ENCODE assay signal across 8 mouse cellular contexts in genomic region chr6:54507002-54507401, GRCm38 (mm10). TPM values are rescaled to one million over a fixed set of nuclear protein-coding genes. Genes with fewer than 3 reads are reported as not detected.
DNase-seq lines count a peak whose midpoint lies in the region; ATAC-seq and TF ChIP-seq lines count a peak whose summit lies in the region.

No protein-coding gene starts in this region.

- peak overlapping the region; percentile 78; the same call in 1 of the 2 replicates for H3K27ac ChIP-seq in midbrain, embryonic 10.5 days (replicated peaks)
- no peak overlapping the region for H3K27ac ChIP-seq in midbrain, embryonic 16.5 days (ENCODE audit: low read length)
- no peak overlapping the region for H3K27ac ChIP-seq in forebrain, embryonic 11.5 days (ENCODE audit: low read depth, low read length)
- no peak overlapping the region for H3K27ac ChIP-seq in intestine, postnatal 0 days (ENCODE audit: low read depth, low read length)
- no peak overlapping the region for H3K27ac ChIP-seq in lung, embryonic 14.5 days (ENCODE audit: low read depth)

- no peaks in the 10 kb centered on the region for H3K27me3 ChIP-seq in midbrain, embryonic 10.5 days (ENCODE audit: low read depth, poor library complexity, severe bottlenecking)
- H3K27me3 ChIP-seq in midbrain, embryonic 16.5 days (ENCODE audit: control insufficient read depth, insufficient read depth, low read depth, low read length) = no peaks in the 10 kb centered on the region
- H3K27me3 ChIP-seq in forebrain, embryonic 11.5 days (ENCODE audit: control insufficient read depth, insufficient read depth, low read length) = no peaks in the 10 kb centered on the region
- no peaks in the 10 kb centered on the region for H3K27me3 ChIP-seq in intestine, postnatal 0 days (replicated peaks; ENCODE audit: control insufficient read depth, insufficient read depth, low read length)
- no peaks in the 10 kb centered on the region for H3K27me3 ChIP-seq in lung, embryonic 14.5 days (ENCODE audit: insufficient read depth, low read length)

- WGBS in midbrain, embryonic 10.5 days = 46% methylated on average over 8 of the region's 8 CpGs
- WGBS in midbrain, embryonic 16.5 days = 32% methylated on average over 8 of the region's 8 CpGs
- 44% methylated on average over 8 of the region's 8 CpGs for WGBS in forebrain, embryonic 11.5 days
- WGBS in intestine, postnatal 0 days = 37% methylated on average over 8 of the region's 8 CpGs
- 27% methylated on average over 8 of the region's 8 CpGs for WGBS in lung, embryonic 14.5 days

- peak; percentile 75; the same call in 1 of the 2 replicates for TF ChIP-seq CTCF in brain, embryonic 14.5 days (IDR thresholded peaks at IDR 0.05; ENCODE audit: borderline replicate concordance, extremely low read depth, insufficient read depth, insufficient read length)
- TF ChIP-seq CTCF in intestine, postnatal 0 days (IDR thresholded peaks at IDR 0.05; ENCODE audit: low read depth) = peak; percentile 92
- peak; percentile 84 for TF ChIP-seq CTCF in lung, embryonic 14.5 days (IDR thresholded peaks at IDR 0.05; ENCODE audit: low read depth)

- peaks cover 32% of the 10 kb centered on the region for H3K36me3 ChIP-seq in midbrain, embryonic 10.5 days
- H3K36me3 ChIP-seq in midbrain, embryonic 16.5 days (ENCODE audit: control insufficient read depth, insufficient read depth, low read length) = peaks cover 3% of the 10 kb centered on the region
- H3K36me3 ChIP-seq in forebrain, embryonic 11.5 days (ENCODE audit: control insufficient read depth, insufficient read depth, low read length) = peaks cover 2% of the 10 kb centered on the region; the same call in 1 of the 2 replicates
- H3K36me3 ChIP-seq in intestine, postnatal 0 days (ENCODE audit: control insufficient read depth, insufficient read depth) = no peaks in the 10 kb centered on the region
- no peaks in the 10 kb centered on the region for H3K36me3 ChIP-seq in lung, embryonic 14.5 days (ENCODE audit: insufficient read depth)

- no peak for ATAC-seq in midbrain, embryonic 16.5 days
- no peak for ATAC-seq in forebrain, embryonic 11.5 days (replicated peaks; ENCODE audit: low FRiP score)
- ATAC-seq in intestine, postnatal 0 days = peak; percentile 53
- no peak for ATAC-seq in lung, embryonic 14.5 days (ENCODE audit: insufficient read depth)
- ATAC-seq in CD4-positive, CD25-positive, alpha-beta regulatory T cell, adult 4 months = no peak

- peaks cover 32% of the 10 kb centered on the region for H3K4me1 ChIP-seq in midbrain, embryonic 10.5 days
- H3K4me1 ChIP-seq in midbrain, embryonic 16.5 days (ENCODE audit: control insufficient read depth, insufficient read depth, low read length) = peaks cover 10% of the 10 kb centered on the region; the same call in 1 of the 2 replicates
- peaks cover 19% of the 10 kb centered on the region; the same call in 1 of the 2 replicates for H3K4me1 ChIP-seq in forebrain, embryonic 11.5 days (replicated peaks; ENCODE audit: control insufficient read depth, insufficient read depth, low read length)
- H3K4me1 ChIP-seq in intestine, postnatal 0 days (replicated peaks; ENCODE audit: control insufficient read depth, insufficient read depth, low read length) = no peaks in the 10 kb centered on the region
- peaks cover 2% of the 10 kb centered on the region; the same call in 1 of the 2 replicates for H3K4me1 ChIP-seq in lung, embryonic 14.5 days (ENCODE audit: insufficient read depth)

- no peak overlapping the region for H3K9ac ChIP-seq in midbrain, embryonic 16.5 days (ENCODE audit: low read depth, low read length)
- H3K9ac ChIP-seq in forebrain, embryonic 11.5 days (ENCODE audit: low read length) = no peak overlapping the region
- no peak overlapping the region for H3K9ac ChIP-seq in intestine, postnatal 0 days (ENCODE audit: low read depth, low read length)
- no peak overlapping the region for H3K9ac ChIP-seq in lung, embryonic 14.5 days

- H3K4me3 ChIP-seq in midbrain, embryonic 10.5 days = no peak overlapping the region
- no peak overlapping the region for H3K4me3 ChIP-seq in midbrain, embryonic 16.5 days (ENCODE audit: low read depth, low read length)
- no peak overlapping the region for H3K4me3 ChIP-seq in forebrain, embryonic 11.5 days (ENCODE audit: low read depth, low read length)
- no peak overlapping the region for H3K4me3 ChIP-seq in intestine, postnatal 0 days (ENCODE audit: low read depth, low read length)
- H3K4me3 ChIP-seq in lung, embryonic 14.5 days (ENCODE audit: low read depth, low read length) = no peak overlapping the region

- no peak overlapping the region for H3K4me2 ChIP-seq in midbrain, embryonic 16.5 days (ENCODE audit: low read length)
- no peak overlapping the region for H3K4me2 ChIP-seq in forebrain, embryonic 11.5 days (ENCODE audit: low read depth, low read length, severe bottlenecking)
- no peak overlapping the region for H3K4me2 ChIP-seq in intestine, postnatal 0 days (replicated peaks; ENCODE audit: low read depth)
- H3K4me2 ChIP-seq in lung, embryonic 14.5 days = no peak overlapping the region

- DNase-seq in midbrain, embryonic 10.5 days (ENCODE audit: low spot score) = peak; percentile 52
- DNase-seq in brain, embryonic 14.5 days (ENCODE audit: low read depth) = peak; percentile 81
- DNase-seq in forebrain, embryonic 11.5 days (ENCODE audit: low spot score) = peak; percentile 67
- DNase-seq in lung, embryonic 14.5 days = peak; percentile 85
- DNase-seq in right cerebral cortex, postnatal 4 days = peak; percentile 52

- TF ChIP-seq POLR2A in brain, embryonic 14.5 days (IDR thresholded peaks at IDR 0.05; ENCODE audit: borderline replicate concordance, extremely low read depth, insufficient read depth, insufficient read length, poor library complexity, severe bottlenecking) = no peak

- H3K9me3 ChIP-seq in midbrain, embryonic 10.5 days (replicated peaks) = no peaks in the 10 kb centered on the region
- no peaks in the 10 kb centered on the region for H3K9me3 ChIP-seq in midbrain, embryonic 16.5 days (replicated peaks; ENCODE audit: control insufficient read depth, low read length, poor library complexity, severe bottlenecking)
- H3K9me3 ChIP-seq in forebrain, embryonic 11.5 days (ENCODE audit: control insufficient read depth, low read length) = no peaks in the 10 kb centered on the region
- H3K9me3 ChIP-seq in intestine, postnatal 0 days (ENCODE audit: control insufficient read depth) = no peaks in the 10 kb centered on the region
- H3K9me3 ChIP-seq in lung, embryonic 14.5 days (ENCODE audit: low read depth, low read length) = no peaks in the 10 kb centered on the region

RNA-seq across cellular contexts. Expression of gene Scrn1, which starts 59.3 kb away (rescaled TPM):
- 47.7 and 66.6 TPM in 2 replicates for polyA plus RNA-seq in midbrain, embryonic 10.5 days (2016; fragmentation: Nextera tagmentation; extraction: Ambion mirVana)
- polyA plus RNA-seq in midbrain, embryonic 16.5 days (2015; fragmentation: Nextera tagmentation; extraction: Ambion mirVana) = 125 and 130 TPM in 2 replicates
- 72.0 and 92.9 TPM in 2 replicates for polyA plus RNA-seq in brain, embryonic 14.5 days (2012; rRNA removed)
- 102 and 123 TPM in 2 replicates for polyA plus RNA-seq in forebrain, embryonic 11.5 days (2014; fragmentation: Nextera tagmentation; extraction: Ambion mirVana)
- 2.5 and 4.4 TPM in 2 replicates for polyA plus RNA-seq in intestine, postnatal 0 days (2015; fragmentation: Nextera tagmentation; extraction: Ambion mirVana)
- polyA plus RNA-seq in lung, embryonic 14.5 days (2014; fragmentation: Nextera tagmentation; extraction: Ambion mirVana) = 1.9 and 2.4 TPM in 2 replicates
- under 1 TPM in 1 of 2 experiments, not detected in 1; 0.22 TPM for polyA plus RNA-seq in CD4-positive, CD25-positive, alpha-beta regulatory T cell, adult 4 months (2017; shearing (Covaris generic))
